Mouse (Mus musculus): ENCODE measurements at regions not wholly inside any gene's neighbourhood (a gene's known extent, or its start where the extent isn't known, plus 50 kb on each side); places are given as distances from the start of the nearest gene placed in this dataset.

GRCm38 (mm10) chr14:100792094-100792493, 408.0 kb downstream of the Prr30 start:
- in situ Hi-C loops (cut with MboI, MseI), result no loop called here

DNA sequence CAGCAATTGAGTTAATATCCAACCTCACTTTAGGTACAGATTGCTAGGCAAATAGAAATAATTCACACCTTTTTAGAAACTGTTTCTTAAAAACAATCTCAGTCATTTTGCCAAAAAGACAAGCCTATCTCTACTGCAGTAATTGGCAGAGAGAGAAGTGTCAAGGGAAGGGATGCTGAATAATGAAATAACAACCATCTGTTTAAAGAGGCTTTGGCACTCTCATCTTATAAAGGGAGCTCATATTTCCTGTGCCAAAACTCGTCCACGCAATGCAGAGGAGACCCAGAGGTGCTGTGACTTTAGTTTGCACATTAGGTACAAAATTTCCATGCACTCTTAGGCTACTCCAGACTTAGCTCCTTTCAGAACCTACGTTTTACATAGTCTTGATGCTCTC, 418.2 kb downstream of the Prr30 start:
- in situ Hi-C loops (cut with MboI, MseI), result no loop called here

DNA sequence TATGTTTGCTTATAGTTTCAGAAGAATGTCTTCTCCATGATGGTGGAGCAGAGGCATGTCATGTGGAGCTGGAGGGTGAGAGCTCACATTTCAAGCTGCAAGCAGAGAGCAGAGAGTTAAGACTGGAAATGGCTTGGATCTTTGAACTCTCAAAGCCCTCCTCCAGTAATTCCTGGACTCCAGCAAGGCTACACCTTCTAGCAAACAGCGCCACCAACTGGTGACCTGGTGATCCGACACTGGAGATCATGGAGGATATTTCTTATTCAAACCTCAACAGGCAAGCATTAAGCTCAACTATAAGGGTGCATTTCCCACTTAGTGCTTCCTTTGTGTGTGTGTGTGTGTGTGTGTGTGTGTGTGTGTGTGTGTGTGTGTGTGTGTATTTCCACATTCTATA, 446.2 kb downstream of the Prr30 start:
- in situ Hi-C loops (cut with MboI, MseI), result no loop called here

DNA sequence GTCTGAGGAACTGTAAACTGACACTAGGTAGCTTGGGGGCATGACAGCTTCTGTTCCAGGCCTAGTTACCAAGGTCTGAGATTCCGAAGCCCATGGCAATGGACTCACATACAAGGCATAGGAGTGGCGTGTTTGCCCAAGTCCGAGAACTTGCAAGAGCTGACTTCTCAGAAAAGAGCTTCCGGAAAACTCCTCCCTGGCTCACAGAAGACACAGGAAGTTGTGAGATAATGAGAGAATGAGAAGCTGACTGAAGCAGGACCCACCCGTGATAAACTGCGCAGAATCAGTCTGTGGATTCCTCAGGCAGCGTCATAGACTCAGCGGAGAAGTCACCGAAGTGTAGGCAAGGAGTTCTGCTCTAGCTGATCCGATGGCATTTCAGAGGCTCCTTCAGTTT, 447.4 kb downstream of the Prr30 start:
- in situ Hi-C loops (cut with MboI, MseI), result no loop called here

GRCm38 (mm10) chr14:100749737-100750541, 450.2 kb downstream of the Prr30 start:
- in situ Hi-C loops (cut with MboI, MseI), result no loop called here

DNA sequence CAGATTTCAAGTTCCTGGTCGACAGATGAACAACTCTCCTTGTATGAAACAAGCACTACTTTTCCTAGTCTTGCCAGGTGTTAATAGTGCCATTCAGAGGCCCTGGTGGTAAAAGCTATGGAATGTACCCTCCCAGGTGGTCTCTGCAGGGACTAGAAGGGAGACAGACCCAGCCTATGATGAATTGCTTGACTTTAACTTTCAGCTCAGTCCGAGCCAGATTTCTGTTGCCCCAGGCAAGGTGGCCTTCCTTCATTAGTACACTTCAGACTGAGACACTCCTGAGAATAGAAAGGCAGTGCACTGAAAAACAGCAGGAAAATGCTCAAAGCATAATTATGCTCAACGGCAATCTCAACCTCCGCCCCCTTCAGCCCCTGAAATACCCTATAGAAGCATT, 450.8 kb upstream of the Klf12 start:
- in situ Hi-C loops (cut with MboI, MseI), result no loop called here

DNA sequence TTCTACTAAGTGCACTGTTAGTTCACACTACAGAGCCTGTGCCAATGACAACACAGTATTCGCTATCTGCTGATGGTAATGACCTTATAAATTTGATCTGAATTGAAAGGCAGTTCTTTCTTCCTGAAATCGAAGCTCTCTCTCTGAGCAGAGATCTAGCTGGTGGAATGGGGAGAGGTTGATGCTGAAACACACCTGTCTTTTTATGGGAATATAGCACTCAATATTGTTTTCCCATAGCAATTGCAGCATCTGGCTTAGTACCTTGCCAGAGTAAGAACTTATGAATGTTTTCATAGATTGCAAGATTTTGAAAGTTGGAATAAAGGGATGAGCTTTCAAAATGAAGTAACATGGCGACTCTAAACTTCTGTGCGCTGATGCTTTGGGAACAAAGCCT, 444.0 kb upstream of the Klf12 start:
- in situ Hi-C loops (cut with MboI, MseI), result no loop called here

- in situ Hi-C loops (cut with MboI, MseI), result no loop called here
Measured at GRCm38 (mm10) chr14:100727701-100728100, 443.2 kb upstream of the Klf12 start.

GRCm38 (mm10) chr14:100724962-100725361, 440.5 kb upstream of the Klf12 start:
- in situ Hi-C loops (cut with MboI, MseI), result no loop called here

- in situ Hi-C loops (cut with MboI, MseI), result no loop called here
Measured at GRCm38 (mm10) chr14:100720667-100721066, 436.2 kb upstream of the Klf12 start.

- in situ Hi-C loops (cut with MboI, MseI), result loop anchor here in 1 of 2 experiments (10.0 kb wide), 1 partner anchor 690 kb away; no protein-coding TSS in a partner anchor
Measured at GRCm38 (mm10) chr14:100714952-100715351, 430.5 kb upstream of the Klf12 start.

GRCm38 (mm10) chr14:100713999-100714471, 429.6 kb upstream of the Klf12 start:
- in situ Hi-C loops (cut with MboI, MseI), result loop anchor here in 1 of 2 experiments (10.0 kb wide), 1 partner anchor 691 kb away; no protein-coding TSS in a partner anchor

DNA sequence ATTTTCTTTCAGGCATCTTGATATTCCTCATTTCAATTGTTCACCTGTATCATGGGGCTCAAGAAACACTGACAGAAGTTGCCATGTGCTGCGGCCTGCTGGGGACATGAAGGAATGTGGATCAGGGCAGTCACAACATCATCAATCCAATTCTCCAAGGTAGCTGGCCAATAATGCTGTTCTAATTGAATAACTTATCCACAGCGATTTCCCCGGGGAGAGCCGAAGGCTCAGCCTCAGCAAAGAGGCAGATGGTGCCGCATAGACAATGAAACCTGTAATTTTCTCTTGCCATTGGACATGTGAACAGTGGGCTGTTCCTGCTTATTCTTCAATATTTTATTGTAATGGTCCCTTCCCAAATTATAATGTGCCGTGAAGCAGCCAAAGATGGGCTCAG, 429.1 kb upstream of the Klf12 start:
- in situ Hi-C loops (cut with MboI, MseI), result loop anchor here in 1 of 2 experiments (10.0 kb wide), 1 partner anchor 691 kb away; no protein-coding TSS in a partner anchor

GRCm38 (mm10) chr14:100665361-100665955, 381.0 kb upstream of the Klf12 start:
- in situ Hi-C loops (cut with MboI, MseI), result no loop called here

- in situ Hi-C loops (cut with MboI, MseI), result no loop called here
Measured at GRCm38 (mm10) chr14:100664180-100664579, 379.7 kb upstream of the Klf12 start.

DNA sequence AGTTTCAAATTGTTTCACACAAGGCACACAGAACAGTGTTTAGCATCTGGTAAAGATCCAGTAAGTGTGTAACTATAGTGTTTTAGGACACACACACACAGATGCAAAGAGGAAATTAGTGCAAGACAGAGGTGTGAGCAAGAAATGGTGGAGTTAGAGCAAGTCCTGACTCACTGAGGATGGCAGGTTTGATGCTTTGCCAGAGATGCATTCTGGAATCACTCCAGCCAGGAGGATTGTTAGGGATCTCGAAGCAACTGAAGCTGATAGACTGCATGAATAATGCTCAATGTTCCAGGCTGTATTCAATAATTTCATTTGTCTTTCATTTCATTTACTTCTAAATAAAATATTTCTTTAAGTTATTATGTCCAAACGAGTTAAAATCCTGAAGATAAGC, 357.6 kb upstream of the Klf12 start:
- in situ Hi-C loops (cut with MboI, MseI), result no loop called here

- in situ Hi-C loops (cut with MboI, MseI), result no loop called here
Measured at GRCm38 (mm10) chr14:100634521-100634920, 350.0 kb upstream of the Klf12 start.

- in situ Hi-C loops (cut with MboI, MseI), result no loop called here
Measured at GRCm38 (mm10) chr14:100631676-100632075, 347.2 kb upstream of the Klf12 start.

DNA sequence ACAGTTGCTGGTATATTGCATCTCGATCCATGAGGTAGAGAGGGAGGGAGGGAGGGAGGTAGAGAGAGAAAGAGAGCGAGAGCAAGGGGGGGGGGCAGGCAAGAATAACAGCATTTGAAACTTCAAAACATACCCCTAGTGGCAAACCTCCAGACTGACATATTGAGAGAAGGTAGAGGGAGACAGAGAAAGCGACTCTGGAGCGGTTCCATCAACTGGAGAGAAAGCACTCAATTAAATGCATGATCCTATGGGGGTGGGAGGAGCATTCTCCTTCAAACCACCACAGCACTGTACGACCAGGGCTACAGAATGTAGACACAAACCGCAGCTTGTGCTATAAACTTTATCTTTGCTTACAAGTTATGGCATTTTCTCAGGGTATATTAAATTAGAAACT, 345.7 kb upstream of the Klf12 start:
- in situ Hi-C loops (cut with MboI, MseI), result no loop called here

GRCm38 (mm10) chr14:100627523-100627922, 343.0 kb upstream of the Klf12 start:
- in situ Hi-C loops (cut with MboI, MseI), result no loop called here

GRCm38 (mm10) chr14:100619656-100620030, 335.2 kb upstream of the Klf12 start:
- in situ Hi-C loops (cut with MboI, MseI), result no loop called here

DNA sequence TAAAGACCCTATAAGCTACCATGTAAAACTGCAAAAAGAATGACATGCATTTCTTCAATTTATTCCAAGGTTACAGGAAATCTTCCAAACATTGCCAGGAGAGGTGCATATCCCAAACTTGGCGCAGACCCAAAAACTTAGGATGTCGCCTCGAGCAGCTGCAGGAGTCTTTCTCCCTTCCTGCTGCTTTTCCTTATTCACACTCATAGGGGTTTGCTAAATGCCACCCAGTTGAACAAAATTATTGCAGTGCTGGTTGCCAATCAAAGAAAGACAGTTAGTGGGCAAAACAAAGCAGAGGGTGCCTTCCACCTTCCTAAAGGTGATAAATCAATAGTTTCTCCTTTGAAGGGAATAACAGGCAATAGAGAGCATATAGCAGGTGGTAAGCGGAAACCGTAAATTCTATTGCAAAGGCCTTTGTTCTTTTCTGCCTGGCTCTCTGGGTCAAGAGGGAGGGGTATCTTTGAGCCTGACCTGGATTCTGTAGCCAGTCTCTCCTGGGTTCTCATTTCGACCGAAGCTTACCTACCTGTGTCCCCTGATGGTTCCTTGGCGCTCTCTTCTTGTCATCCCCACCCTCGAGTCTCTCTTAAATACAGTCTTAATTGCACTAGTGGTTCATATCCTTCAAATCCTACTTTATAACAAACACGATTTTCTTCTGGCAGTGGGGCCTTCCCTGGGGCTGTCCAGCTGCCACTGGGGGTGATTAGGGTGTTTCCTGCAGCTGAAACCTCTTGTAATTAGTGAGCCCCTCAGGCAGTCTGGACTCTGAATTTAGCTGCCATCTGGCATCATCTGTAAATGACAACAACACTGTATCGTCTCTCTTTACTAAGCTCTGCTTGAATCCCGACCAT, 334.5 kb upstream of the Klf12 start:
- in situ Hi-C loops (cut with MboI, MseI), result no loop called here

All from T-helper 17 cell (primary cell).